Mouse (Mus musculus) heart, postnatal 0 days (tissue): Measurements from ENCODE around the gene Hdac7. TPM values are rescaled to one million over a fixed set of nuclear protein-coding genes. Genes with fewer than 3 reads are reported as not detected.

Experiments used
- ATAC-seq: fragments of 200-750 bp; cut with Nextera tagmentation; 2 replicates; pipeline ENCODE4 v1.8.0; 2017; ENCODE audit warnings: low read depth, moderate number of reproducible peaks, moderate library complexity; ENCODE audit not compliant: insufficient read depth
- DNase-seq: peaks from one replicate; pipeline ENCODE4 v3.0.0-alpha.2; 2016; ENCODE audit warnings: low spot score
- H3K27ac ChIP-seq: fragments of 300-500 bp; sonication (generic); 2 replicates; pipeline ENCODE4 v1.5.1; 2014; ENCODE audit warnings: low read depth, mild to moderate bottlenecking
- H3K27me3 ChIP-seq: fragments of 300-500 bp; sonication (generic); 2 replicates; pipeline ENCODE4 v1.6.1; 2014; ENCODE audit warnings: low read length, mixed read lengths; ENCODE audit not compliant: control insufficient read depth, insufficient read depth
- H3K36me3 ChIP-seq: fragments of 300-500 bp; sonication (generic); replicated peaks from 2 replicates; pipeline ENCODE4 v1.6.1; 2014; ENCODE audit warnings: low read length, mixed read lengths; ENCODE audit not compliant: control insufficient read depth, insufficient read depth
- H3K4me1 ChIP-seq: fragments of 300-500 bp; sonication (generic); 2 replicates; pipeline ENCODE4 v1.6.1; 2014; ENCODE audit warnings: antibody characterized with exemption; ENCODE audit not compliant: control insufficient read depth, insufficient read depth
- H3K4me2 ChIP-seq: fragments of 300-500 bp; sonication (generic); 2 replicates; pipeline ENCODE4 v1.6.1; 2014; ENCODE audit warnings: low read depth, mild to moderate bottlenecking, low read length, moderate library complexity
- H3K4me3 ChIP-seq: fragments of 300-500 bp; sonication (generic); 2 replicates; pipeline ENCODE4 v1.5.1; 2014; ENCODE audit warnings: low read depth, low read length
- H3K9ac ChIP-seq: fragments of 300-500 bp; sonication (generic); replicated peaks from 2 replicates; pipeline ENCODE4 v1.6.1; 2014; ENCODE audit warnings: low read depth, low read length, mixed read lengths
- H3K9me3 ChIP-seq: fragments of 300-500 bp; sonication (generic); replicated peaks from 2 replicates; pipeline ENCODE4 v1.6.1; 2016; ENCODE audit warnings: low read length; ENCODE audit not compliant: control insufficient read depth
- CTCF ChIP-seq: IDR thresholded peaks from 2 replicates; pipeline ENCODE4 v1.5.1; 2016; ENCODE audit warnings: antibody characterized with exemption, control low read depth, low read depth
- EP300 ChIP-seq: IDR thresholded peaks from 2 replicates; pipeline ENCODE4 v1.6.1; 2016; ENCODE audit warnings: antibody characterized with exemption, low read depth
- WGBS: fragments of 180-500 bp; shearing (Covaris S2); extraction: QIAGEN DNeasy Blood & Tissue Kit; methylation state at CpG from one replicate; pipeline ENCODE4 v1.1.7; 2014; 5-methylcytosine and 5-hydroxymethylcytosine counted together
- polyA plus RNA-seq: library from polyadenylated mRNA; unstranded; fragments of >200 nt; fragmentation: Nextera tagmentation; extraction: Ambion mirVana; gene quantifications from 2 replicates; pipeline ENCODE4 v1.2.1, GENCODE M21; 2015
- total RNA-seq: library from RNA; depleted of rRNA; stranded (reverse); fragments of >200 nt; gene quantifications from 2 replicates; pipeline ENCODE4 v1.2.3, GENCODE M21; 2014; ENCODE audit warnings: low replicate concordance; rRNA removed

Hdac7 gene
- total RNA-seq (34.4 and 36.9 TPM in 2 replicates), polyA plus RNA-seq (15.6 TPM in 2 replicates)

- H3K4me1 ChIP-seq: peaks cover 15% of the 10 kb centered on the region
- WGBS: 65% methylated on average over 19 of the region's 19 CpGs
- no peak for TF ChIP-seq EP300
- TF ChIP-seq CTCF: no peak
- H3K4me2 ChIP-seq: peak within 1 kb of the TSS; percentile 17; the same call in 1 of the 2 replicates
- H3K9me3 ChIP-seq: no peaks in the 10 kb centered on the region
- H3K27ac ChIP-seq: peak within 1 kb of the TSS; percentile 23; the same call in 1 of the 2 replicates
- peak within 1 kb of the TSS; percentile 27; the same call in 1 of the 2 replicates for H3K4me3 ChIP-seq
- H3K27me3 ChIP-seq: no peaks in the 10 kb centered on the region
- ATAC-seq (no peak), DNase-seq (no peak)
- H3K9ac ChIP-seq: no peak within 1 kb of the TSS
- H3K36me3 ChIP-seq: no peaks in the 10 kb centered on the region
Observed at GRCm38 (mm10) chr15:97844037-97845034, at the start of gene Hdac7. Hdac7 (minus strand) TSS chr15:97844502.

GRCm38 (mm10) chr15:97892506-97892905 is 48.2 kb upstream of the Hdac7 start:
- H3K4me1 ChIP-seq: peaks cover 21% of the 10 kb centered on the region
- no peak for TF ChIP-seq EP300
- TF ChIP-seq CTCF: no peak
- H3K9ac ChIP-seq: no peak overlapping the region
- DNase-seq (no peak), ATAC-seq (no peak)
- H3K27ac ChIP-seq: no peak overlapping the region
- no peak overlapping the region for H3K4me2 ChIP-seq
- H3K36me3 ChIP-seq: no peaks in the 10 kb centered on the region
- WGBS: 34% methylated on average over 8 of the region's 8 CpGs
- no peaks in the 10 kb centered on the region for H3K27me3 ChIP-seq
- H3K4me3 ChIP-seq: no peak overlapping the region
- H3K9me3 ChIP-seq: no peaks in the 10 kb centered on the region

GRCm38 (mm10) chr15:97890450-97890849 is 46.1 kb upstream of the Hdac7 start:
- H3K4me2 ChIP-seq: no peak overlapping the region
- H3K27me3 ChIP-seq: no peaks in the 10 kb centered on the region
- H3K9ac ChIP-seq: no peak overlapping the region
- H3K27ac ChIP-seq: no peak overlapping the region
- no peak for TF ChIP-seq EP300
- TF ChIP-seq CTCF: no peak
- H3K4me1 ChIP-seq: peaks cover 10% of the 10 kb centered on the region; the same call in 1 of the 2 replicates
- ATAC-seq: peak; percentile 28; the same call in 1 of the 2 replicates
- no peak overlapping the region for H3K4me3 ChIP-seq
- DNase-seq: no peak
- WGBS: 83% methylated on average over 10 of the region's 10 CpGs
- H3K36me3 ChIP-seq: no peaks in the 10 kb centered on the region
- no peaks in the 10 kb centered on the region for H3K9me3 ChIP-seq

GRCm38 (mm10) chr15:97890017-97890416 is 45.7 kb upstream of the Hdac7 start:
- Histone ChIP-seq H3K4me2 (no peak overlapping the region), H3K27me3 (no peaks in the 10 kb centered on the region), H3K27ac (no peak overlapping the region), H3K9me3 (no peaks in the 10 kb centered on the region), H3K4me3 (no peak overlapping the region), H3K4me1 (peaks cover 10% of the 10 kb centered on the region; the same call in 1 of the 2 replicates), H3K9ac (no peak overlapping the region), H3K36me3 (no peaks in the 10 kb centered on the region)
- WGBS: 40% methylated on average over 11 of the region's 11 CpGs
- DNase-seq (peak; percentile 71), ATAC-seq (peak; percentile 82)
- no peak for TF ChIP-seq EP300
- TF ChIP-seq CTCF: no peak

GRCm38 (mm10) chr15:97887541-97888016 is 43.3 kb upstream of the Hdac7 start:
- Histone ChIP-seq H3K4me1 (peaks cover 10% of the 10 kb centered on the region; the same call in 1 of the 2 replicates), H3K9me3 (no peaks in the 10 kb centered on the region), H3K36me3 (no peaks in the 10 kb centered on the region), H3K27ac (no peak overlapping the region), H3K27me3 (no peaks in the 10 kb centered on the region), H3K9ac (no peak overlapping the region), H3K4me3 (no peak overlapping the region), H3K4me2 (no peak overlapping the region)
- ATAC-seq (no peak), DNase-seq (no peak)
- no peak for TF ChIP-seq CTCF
- TF ChIP-seq EP300: no peak
- 81% methylated on average over 10 of the region's 10 CpGs for WGBS
